Mouse (Mus musculus): ENCODE results near the gene Hoxb4.

Hoxb4 gene

DNA sequence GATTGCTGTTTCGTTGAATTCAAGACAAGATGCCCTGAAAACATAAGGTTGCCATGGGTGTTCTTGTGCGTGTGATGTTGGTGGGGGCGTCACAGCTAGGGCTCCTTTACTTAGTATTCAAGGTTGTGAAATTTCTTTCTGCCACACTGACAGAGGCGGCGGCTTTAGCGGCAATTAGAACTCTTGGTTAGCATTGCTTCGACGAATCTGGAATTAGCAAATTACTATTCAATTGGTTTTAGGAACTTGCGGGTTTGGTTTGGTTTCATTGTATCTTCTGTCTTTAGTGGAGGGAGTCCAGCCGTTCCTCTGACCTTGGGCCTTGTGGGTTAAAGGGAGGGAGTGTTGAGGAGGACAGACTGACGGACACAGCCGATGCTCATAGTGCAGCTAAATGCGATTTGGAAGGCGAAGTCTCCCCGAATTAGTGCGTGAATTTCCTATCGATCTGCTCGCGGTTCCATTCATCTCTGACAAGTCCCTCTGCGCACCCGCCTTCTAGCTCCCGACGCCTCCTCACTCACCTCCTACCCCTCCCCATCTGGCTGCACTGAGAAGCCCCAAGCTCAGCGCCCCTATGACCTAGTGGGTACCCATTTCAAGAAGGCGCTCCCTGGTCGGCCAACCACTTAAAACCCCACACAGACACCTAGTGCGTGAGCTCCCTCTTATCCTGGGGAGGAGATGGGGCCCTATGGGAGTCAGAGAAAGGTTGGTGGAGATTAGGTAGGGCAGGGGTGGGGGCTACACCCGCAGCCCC is at the start of gene Hoxb4:
Gene Hoxb4, plus strand, starts transcription at position 660 of the 760 bp plus-strand sequence.
- peak; percentile 31 for DNase-seq (ENCODE audit: low read depth, low spot score)

DNA sequence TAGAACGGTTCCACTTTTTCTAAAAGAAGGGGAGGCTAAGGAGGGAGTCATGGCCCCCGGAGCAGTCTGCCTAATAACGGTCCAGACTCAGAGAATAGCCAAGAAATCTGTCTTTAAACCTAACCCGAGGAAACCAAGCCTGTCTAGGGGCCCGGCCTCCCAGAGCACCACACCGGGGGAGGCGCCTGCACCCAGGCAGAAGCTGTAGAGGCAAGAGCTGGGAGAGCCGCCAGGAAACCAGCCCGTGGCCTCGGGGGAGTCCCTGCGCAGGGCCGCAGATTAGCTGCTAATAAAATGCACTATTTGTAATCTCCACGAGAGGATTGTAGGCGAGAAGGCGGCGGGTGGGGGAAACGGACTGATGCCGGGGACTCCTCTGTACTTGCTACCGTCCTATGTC is 48.2 kb upstream of the Hoxb4 start:
- peak; percentile 58 for DNase-seq (ENCODE audit: low read depth, low spot score)

DNA sequence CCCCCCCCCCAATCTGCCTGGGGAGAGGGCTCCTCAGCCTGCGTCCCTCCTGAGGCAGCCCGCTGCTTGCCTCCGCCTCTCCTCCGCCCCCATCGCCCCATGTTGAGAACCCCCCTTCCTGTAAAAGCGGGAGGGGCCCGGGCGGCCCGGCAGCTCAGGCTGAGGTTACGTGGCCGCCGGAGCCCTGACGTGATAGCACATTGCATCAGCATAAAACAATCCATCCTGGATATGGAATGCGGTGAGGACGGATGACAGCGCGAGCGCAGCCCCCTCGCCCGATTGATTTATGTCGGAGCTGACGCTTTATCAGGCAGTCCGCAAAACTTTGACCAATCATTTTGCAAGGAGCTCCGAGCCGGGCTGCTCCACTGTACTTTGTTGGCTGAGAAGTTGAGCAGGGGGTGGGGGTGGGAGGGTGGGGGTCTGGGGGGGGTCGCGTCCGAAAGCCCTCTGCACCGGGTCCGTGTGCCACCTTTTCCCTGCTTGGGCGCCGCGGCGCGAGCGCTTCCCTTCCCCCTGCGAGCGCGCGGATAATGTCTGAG is 47.0 kb upstream of the Hoxb4 start, which contains the start of gene Hoxb9:
Gene Hoxb9, plus strand, starts transcription at position 462 of the 545 bp plus-strand sequence.
- peak; percentile 55 for DNase-seq (ENCODE audit: low read depth, low spot score)

GRCm38 (mm10) chr11:96271541-96272011 is 46.5 kb upstream of the Hoxb4 start:
- DNase-seq (ENCODE audit: low read depth, low spot score), result peak; percentile 50

- DNase-seq (ENCODE audit: low read depth, low spot score), result peak; percentile 41
Observed at GRCm38 (mm10) chr11:96272024-96272921, 45.8 kb upstream of the Hoxb4 start.

GRCm38 (mm10) chr11:96274428-96274827 is 43.6 kb upstream of the Hoxb4 start:
- DNase-seq (ENCODE audit: low read depth, low spot score), result no peak

- no peak for DNase-seq (ENCODE audit: low read depth, low spot score)
Observed at GRCm38 (mm10) chr11:96275896-96276295, 42.2 kb upstream of the Hoxb4 start.

GRCm38 (mm10) chr11:96277151-96278044 is 40.7 kb upstream of the Hoxb4 start:
- no peak for DNase-seq (ENCODE audit: low read depth, low spot score)

DNA sequence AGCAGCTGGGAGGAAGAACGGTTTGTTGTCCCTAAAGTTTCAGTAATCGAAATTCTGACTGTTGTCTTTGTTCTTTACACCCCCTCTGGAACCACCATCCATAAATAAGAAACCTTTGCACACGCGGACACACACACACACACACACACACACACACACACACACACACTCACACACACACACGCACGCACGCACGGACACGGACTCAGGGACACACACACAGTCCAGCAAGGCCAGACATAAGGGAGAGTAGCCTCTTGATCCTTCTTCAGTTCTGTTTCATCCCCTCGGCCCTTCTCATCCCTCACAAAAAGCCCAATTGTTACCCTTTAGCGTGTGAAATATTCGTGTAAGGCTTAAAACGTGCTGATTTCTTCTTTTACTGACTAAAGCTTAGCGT is 39.7 kb upstream of the Hoxb4 start:
- no peak for DNase-seq (ENCODE audit: low read depth, low spot score)

- DNase-seq (ENCODE audit: low read depth, low spot score), result peak; percentile 93
Observed at GRCm38 (mm10) chr11:96278773-96279172, 39.3 kb upstream of the Hoxb4 start.

GRCm38 (mm10) chr11:96279421-96280233 is 38.4 kb upstream of the Hoxb4 start:
- DNase-seq (ENCODE audit: low read depth, low spot score), result no peak

DNA sequence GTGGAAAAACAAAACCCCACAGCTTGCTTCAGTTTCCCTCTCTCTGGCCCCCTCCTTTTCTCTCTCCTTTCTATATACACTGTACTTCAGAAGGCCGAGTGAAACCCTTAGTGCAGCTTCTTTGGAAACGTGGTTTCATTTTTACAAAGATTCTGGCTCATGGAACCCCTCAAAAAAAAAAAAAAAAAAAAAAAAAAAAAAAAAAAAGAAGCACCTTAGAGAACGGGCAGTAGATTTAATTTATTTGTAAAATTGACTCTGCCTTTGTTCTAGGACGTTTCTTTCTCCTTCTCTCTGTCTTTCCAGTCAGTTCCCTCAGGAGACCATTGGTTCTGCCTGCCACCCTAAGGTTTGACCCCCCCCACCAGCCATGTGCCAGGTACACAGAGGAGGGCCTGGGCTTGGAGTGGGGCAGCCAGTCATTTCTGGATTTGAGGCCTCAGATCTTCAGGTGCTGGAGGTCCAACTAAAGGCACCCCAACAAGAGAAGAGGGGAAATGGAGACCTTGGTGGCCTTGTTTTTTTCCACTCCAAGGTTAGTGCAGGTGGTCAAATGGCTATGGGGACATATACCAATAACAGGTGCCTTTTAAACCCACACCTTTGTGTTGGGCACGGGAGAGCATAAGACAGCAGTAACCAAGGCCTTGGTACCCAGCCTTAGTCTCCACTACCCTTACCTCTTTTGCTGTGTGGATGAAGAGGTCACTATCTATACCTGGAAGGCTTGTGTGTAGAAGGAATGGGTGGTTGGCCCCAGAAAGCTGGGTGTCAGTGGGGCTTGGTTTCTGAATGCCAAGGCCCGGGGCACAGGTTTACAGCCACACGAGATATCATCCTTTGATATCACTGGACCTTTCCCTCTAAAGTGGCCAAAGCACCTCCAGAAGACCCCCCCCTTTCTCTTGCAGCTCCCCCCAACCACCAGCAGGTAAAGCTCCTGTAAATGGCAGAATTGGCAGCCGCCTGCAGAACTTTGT is 37.4 kb upstream of the Hoxb4 start:
- no peak for DNase-seq (ENCODE audit: low read depth, low spot score)

DNA sequence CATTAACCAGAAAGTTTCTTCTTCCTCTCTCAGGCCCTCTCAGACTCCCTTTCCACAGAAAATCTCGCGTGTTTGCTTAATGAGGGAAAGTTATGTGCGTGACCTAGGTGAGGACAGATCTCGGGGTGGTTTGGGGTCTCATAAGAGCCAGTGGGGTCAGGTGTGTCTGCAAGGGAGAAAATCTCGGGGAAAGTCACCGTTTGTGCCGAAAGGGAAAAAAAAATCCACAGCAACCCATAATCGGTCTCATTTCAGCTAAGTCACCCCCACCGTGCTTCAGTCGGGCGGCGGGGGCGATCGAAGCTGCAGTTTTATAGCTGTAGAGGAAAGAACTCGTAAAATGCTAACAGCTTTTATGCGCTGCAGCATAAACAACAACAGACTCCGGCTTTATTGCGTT is 36.7 kb upstream of the Hoxb4 start:
- DNase-seq (ENCODE audit: low read depth, low spot score), result no peak

DNA sequence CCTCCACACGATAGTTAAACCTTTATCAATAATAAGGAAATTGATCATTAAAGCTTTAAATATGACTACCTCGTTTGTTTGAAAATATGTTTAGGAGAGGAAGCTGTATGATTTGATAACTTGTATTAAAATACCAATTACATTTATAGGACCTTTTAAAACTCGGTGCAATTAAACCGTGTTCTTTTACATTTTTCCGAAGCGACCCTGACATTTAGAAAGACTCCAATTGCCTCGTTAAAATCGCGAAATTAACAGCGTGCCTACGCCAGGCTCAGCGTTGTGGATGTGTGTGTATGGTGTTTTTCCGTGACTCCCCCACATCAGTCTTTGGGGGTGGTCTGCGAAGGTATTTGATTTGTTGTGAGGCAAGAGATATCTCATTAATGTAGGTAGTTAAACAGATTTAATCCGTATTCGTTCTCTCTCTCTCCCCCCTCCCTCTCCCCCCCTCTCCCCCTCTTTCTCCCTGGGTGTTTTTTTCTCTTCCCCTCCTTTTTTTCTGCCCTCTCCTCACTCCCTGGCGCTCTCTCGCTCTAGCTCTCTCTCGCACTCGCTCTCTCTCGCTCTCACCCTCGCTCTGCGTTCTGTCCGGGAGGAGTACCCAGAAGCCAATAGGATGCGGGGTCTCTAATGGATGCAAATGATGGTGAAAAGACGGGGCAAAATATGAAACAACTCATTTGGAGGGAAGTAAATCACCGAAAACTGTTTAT is 36.1 kb upstream of the Hoxb4 start, which contains the start of gene Hoxb8:
Gene Hoxb8, plus strand, starts transcription at position 51 of the 716 bp plus-strand sequence.
- no peak for DNase-seq (ENCODE audit: low read depth, low spot score)

- DNase-seq (ENCODE audit: low read depth, low spot score), result no peak
Observed at GRCm38 (mm10) chr11:96282795-96283430, 35.2 kb upstream of the Hoxb4 start.

DNA sequence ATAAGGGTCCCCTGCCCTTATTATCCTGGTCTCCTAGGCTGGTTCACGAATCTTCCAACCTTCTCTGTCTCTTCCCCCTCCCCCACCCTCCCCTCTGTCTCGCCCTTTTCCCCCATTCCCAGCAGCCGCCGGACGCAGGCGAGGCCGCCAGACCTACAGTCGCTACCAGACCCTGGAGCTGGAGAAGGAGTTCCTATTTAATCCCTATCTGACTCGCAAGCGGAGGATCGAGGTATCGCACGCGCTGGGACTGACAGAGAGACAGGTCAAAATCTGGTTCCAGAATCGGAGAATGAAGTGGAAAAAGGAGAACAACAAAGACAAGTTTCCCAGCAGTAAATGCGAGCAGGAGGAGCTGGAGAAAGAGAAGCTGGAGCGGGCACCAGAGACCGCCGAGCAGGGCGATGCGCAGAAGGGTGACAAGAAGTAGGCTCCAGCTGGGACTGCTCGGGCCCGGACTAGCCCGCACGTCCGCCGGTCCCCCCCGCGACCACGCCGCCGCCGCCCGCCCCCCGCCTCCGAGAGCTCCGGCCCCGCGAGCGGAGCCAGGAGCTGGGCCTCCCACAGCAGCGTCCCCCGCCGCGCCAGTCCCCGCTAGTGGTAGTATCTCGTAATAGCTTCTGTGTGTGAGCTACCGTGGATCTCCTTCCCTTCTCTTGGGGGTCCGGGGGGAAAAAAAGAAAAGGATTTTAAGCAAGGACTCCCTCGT is 33.9 kb upstream of the Hoxb4 start:
- peak; percentile 64 for DNase-seq (ENCODE audit: low read depth, low spot score)

Measured in CD4-positive, CD25-positive, alpha-beta regulatory T cell, adult 2 months (primary cell).